Comparison of ENCODE assay signal across 25 mouse cellular contexts in genomic region chr12:109607191-109607590, GRCm38 (mm10). TPM values are rescaled to one million over a fixed set of nuclear protein-coding genes. Genes with fewer than 3 reads are reported as not detected.
DNase-seq lines count a peak whose midpoint lies in the region; ATAC-seq and TF ChIP-seq lines count a peak whose summit lies in the region.
"Had no signal": no experiment of that assay in that cellular context is flagged by ENCODE, and none has a peak within 500 bp of the region (broad histone marks: within the 10 kb centered on the region; RNA-seq: fewer than 3 reads in every experiment).

No protein-coding gene starts in this region.

- H3K4me2 ChIP-seq in forebrain, embryonic 11.5 days (ENCODE audit: low read depth, low read length, severe bottlenecking): no peak overlapping the region
- no peak overlapping the region for H3K4me2 ChIP-seq in forebrain, embryonic 13.5 days
- H3K4me2 ChIP-seq in hindbrain, embryonic 12.5 days (replicated peaks): no peak overlapping the region
- H3K4me2 ChIP-seq in hindbrain, postnatal 0 days (ENCODE audit: low read depth, low read length): no peak overlapping the region
- no peak overlapping the region for H3K4me2 ChIP-seq in stomach, postnatal 0 days (replicated peaks; ENCODE audit: low read depth)
- H3K4me2 ChIP-seq: heart, embryonic 13.5 days; liver, embryonic 15.5 days; stomach, embryonic 15.5 days had no signal

- ATAC-seq in forebrain, embryonic 11.5 days (replicated peaks; ENCODE audit: low FRiP score): no peak
- no peak for ATAC-seq in forebrain, embryonic 13.5 days
- ATAC-seq in hindbrain, embryonic 12.5 days (ENCODE audit: low FRiP score): no peak
- ATAC-seq in hindbrain, postnatal 0 days: no peak
- ATAC-seq in stomach, postnatal 0 days (ENCODE audit: low FRiP score, low TSS enrichment): no peak
- ATAC-seq: CD4-positive, CD25-positive, alpha-beta regulatory T cell, adult 4 months; forebrain, embryonic 16.5 days; Patski had no signal

- no peak overlapping the region for H3K27ac ChIP-seq in forebrain, embryonic 11.5 days (ENCODE audit: low read depth, low read length)
- no peak overlapping the region for H3K27ac ChIP-seq in forebrain, embryonic 13.5 days
- H3K27ac ChIP-seq in hindbrain, embryonic 12.5 days: 0 out of 2 replicates have a peak overlapping the region, but pooled peaks have one; percentile 9
- H3K27ac ChIP-seq in hindbrain, postnatal 0 days: no peak overlapping the region
- H3K27ac ChIP-seq in stomach, postnatal 0 days (replicated peaks): no peak overlapping the region
- H3K27ac ChIP-seq: heart, embryonic 13.5 days; liver, embryonic 15.5 days; stomach, embryonic 15.5 days had no signal

- no peak overlapping the region for H3K9ac ChIP-seq in forebrain, embryonic 11.5 days (ENCODE audit: low read length)
- no peak overlapping the region for H3K9ac ChIP-seq in forebrain, embryonic 13.5 days
- no peak overlapping the region for H3K9ac ChIP-seq in hindbrain, embryonic 12.5 days
- no peak overlapping the region for H3K9ac ChIP-seq in hindbrain, postnatal 0 days (replicated peaks; ENCODE audit: low read length)
- H3K9ac ChIP-seq in stomach, postnatal 0 days (ENCODE audit: low read length): no peak overlapping the region
- H3K9ac ChIP-seq: heart, embryonic 13.5 days; liver, embryonic 15.5 days; stomach, embryonic 15.5 days had no signal

- no peaks in the 10 kb centered on the region for H3K27me3 ChIP-seq in forebrain, embryonic 11.5 days (ENCODE audit: control insufficient read depth, insufficient read depth, low read length)
- H3K27me3 ChIP-seq in forebrain, embryonic 13.5 days: no peaks in the 10 kb centered on the region; the same call in 1 of the 2 replicates
- H3K27me3 ChIP-seq in hindbrain, embryonic 12.5 days: no peaks in the 10 kb centered on the region
- no peaks in the 10 kb centered on the region for H3K27me3 ChIP-seq in hindbrain, postnatal 0 days (ENCODE audit: insufficient read depth, low read length)
- H3K27me3 ChIP-seq in stomach, postnatal 0 days (ENCODE audit: control insufficient read depth, insufficient read depth, low read length): no peaks in the 10 kb centered on the region
- H3K27me3 ChIP-seq: liver, embryonic 15.5 days; stomach, embryonic 15.5 days had no signal

- H3K9me3 ChIP-seq in forebrain, embryonic 11.5 days (ENCODE audit: control insufficient read depth, low read length): peaks cover 13% of the 10 kb centered on the region; the same call in 1 of the 2 replicates
- H3K9me3 ChIP-seq in forebrain, embryonic 13.5 days (replicated peaks): peaks cover 18% of the 10 kb centered on the region
- peaks cover 22% of the 10 kb centered on the region; the same call in 1 of the 2 replicates for H3K9me3 ChIP-seq in hindbrain, embryonic 12.5 days (replicated peaks)
- H3K9me3 ChIP-seq in hindbrain, postnatal 0 days (ENCODE audit: low read length): no peaks in the 10 kb centered on the region
- no peaks in the 10 kb centered on the region for H3K9me3 ChIP-seq in stomach, postnatal 0 days (ENCODE audit: control insufficient read depth, low read length)
- H3K9me3 ChIP-seq: liver, embryonic 15.5 days; stomach, embryonic 15.5 days had no signal

- peaks cover 24% of the 10 kb centered on the region for H3K36me3 ChIP-seq in forebrain, embryonic 11.5 days (ENCODE audit: control insufficient read depth, insufficient read depth, low read length)
- H3K36me3 ChIP-seq in forebrain, embryonic 13.5 days (ENCODE audit: poor library complexity, severe bottlenecking): peaks cover 70% of the 10 kb centered on the region
- peaks cover 55% of the 10 kb centered on the region for H3K36me3 ChIP-seq in hindbrain, embryonic 12.5 days
- H3K36me3 ChIP-seq in hindbrain, postnatal 0 days (ENCODE audit: insufficient read depth, low read length): peaks cover 13% of the 10 kb centered on the region; the same call in 1 of the 2 replicates
- H3K36me3 ChIP-seq in stomach, postnatal 0 days (ENCODE audit: control insufficient read depth, insufficient read depth, low read length): peaks cover 3% of the 10 kb centered on the region; the same call in 1 of the 2 replicates
- H3K36me3 ChIP-seq: liver, embryonic 15.5 days had no signal

- TF ChIP-seq EP300 in stomach, postnatal 0 days (optimal IDR thresholded peaks at IDR 0.05): no peak

- WGBS in forebrain, embryonic 11.5 days: 35% methylated on average over 9 of the region's 9 CpGs
- WGBS in forebrain, embryonic 13.5 days: 44% methylated on average over 9 of the region's 9 CpGs
- 44% methylated on average over 9 of the region's 9 CpGs for WGBS in hindbrain, embryonic 12.5 days
- 43% methylated on average over 9 of the region's 9 CpGs for WGBS in hindbrain, postnatal 0 days
- 88% methylated on average over 9 of the region's 9 CpGs for WGBS in stomach, postnatal 0 days

- peak; percentile 51 for DNase-seq in forebrain, embryonic 11.5 days (ENCODE audit: low spot score)
- no peak for DNase-seq in hindbrain, postnatal 0 days (ENCODE audit: low spot score)
- peak; percentile 34 for DNase-seq in testis, postnatal 10 days (ENCODE audit: low spot score)
- no peak for DNase-seq in testis, postnatal 14 days (ENCODE audit: low spot score)
- DNase-seq in stomach, postnatal 0 days (ENCODE audit: low spot score): peak; percentile 7
- no peak for DNase-seq in layer of hippocampus, adult 11-12 months (ENCODE audit: low spot score)
- DNase-seq: cerebellum, adult 9-11 months; heart, postnatal 36 days; kidney, adult 8-10 months; kidney, postnatal 14 days; left cerebral cortex, postnatal 4 days; lung, postnatal 10 days; right cerebral cortex, postnatal 14 days; thymus, postnatal 14 days had no signal

- peaks cover 23% of the 10 kb centered on the region; the same call in 1 of the 2 replicates for H3K4me1 ChIP-seq in forebrain, embryonic 11.5 days (replicated peaks; ENCODE audit: control insufficient read depth, insufficient read depth, low read length)
- H3K4me1 ChIP-seq in forebrain, embryonic 13.5 days: peaks cover 27% of the 10 kb centered on the region
- H3K4me1 ChIP-seq in hindbrain, embryonic 12.5 days: peaks cover 38% of the 10 kb centered on the region
- no peaks in the 10 kb centered on the region for H3K4me1 ChIP-seq in hindbrain, postnatal 0 days (ENCODE audit: insufficient read depth, low read length)
- no peaks in the 10 kb centered on the region for H3K4me1 ChIP-seq in stomach, postnatal 0 days (replicated peaks; ENCODE audit: control insufficient read depth, insufficient read depth)

- no peak for TF ChIP-seq CTCF in hindbrain, postnatal 0 days (IDR thresholded peaks at IDR 0.05; ENCODE audit: low read depth)
- no peak for TF ChIP-seq CTCF in stomach, postnatal 0 days (IDR thresholded peaks at IDR 0.05; ENCODE audit: low read depth)

- H3K4me3 ChIP-seq in forebrain, embryonic 11.5 days (ENCODE audit: low read depth, low read length): no peak overlapping the region
- no peak overlapping the region for H3K4me3 ChIP-seq in forebrain, embryonic 13.5 days
- H3K4me3 ChIP-seq in hindbrain, embryonic 12.5 days: no peak overlapping the region
- H3K4me3 ChIP-seq in hindbrain, postnatal 0 days (ENCODE audit: low read length): no peak overlapping the region
- no peak overlapping the region for H3K4me3 ChIP-seq in stomach, postnatal 0 days (ENCODE audit: low read depth, low read length)
- H3K4me3 ChIP-seq: heart, embryonic 13.5 days; liver, embryonic 15.5 days; stomach, embryonic 15.5 days had no signal

RNA-seq across cellular contexts. Expression of gene Rtl1, which starts 7.1 kb away (rescaled TPM):
- 0.97 and 1.2 TPM in 2 replicates for polyA plus RNA-seq in forebrain, embryonic 11.5 days (2014; fragmentation: Nextera tagmentation; extraction: Ambion mirVana)
- polyA plus RNA-seq in forebrain, embryonic 13.5 days (2015; fragmentation: Nextera tagmentation; extraction: Ambion mirVana): 0.99 and 1.5 TPM in 2 replicates
- polyA plus RNA-seq in hindbrain, embryonic 12.5 days (2016; fragmentation: Nextera tagmentation; extraction: Ambion mirVana): 1.5 and 1.6 TPM in 2 replicates
- 1.4 and 1.9 TPM in 2 replicates for total RNA-seq in hindbrain, postnatal 0 days (2014; rRNA removed)
- polyA plus RNA-seq in hindbrain, postnatal 0 days (2015; fragmentation: Nextera tagmentation; extraction: Ambion mirVana): 0.81 and 1.3 TPM in 2 replicates
- 0.33 and 0.35 TPM in 2 replicates for polyA plus RNA-seq in stomach, postnatal 0 days (2015; fragmentation: Nextera tagmentation; extraction: Ambion mirVana)
- total RNA-seq: megakaryocyte progenitor cell, adult 5-6 weeks had no signal
- polyA plus RNA-seq: CD4-positive, CD25-positive, alpha-beta regulatory T cell, adult 4 months; gonadal fat pad, adult 2 months; Patski; spleen, adult 2 months had no signal

Comparison
In these comparisons a context has a peak if more than half of its experiments do, and no peak if none do; other contexts are left out.
1. DNase-seq: peak in forebrain, embryonic 11.5 days (single experiment), testis, postnatal 10 days (single experiment) and stomach, postnatal 0 days (single experiment); none in hindbrain, postnatal 0 days (single experiment), testis, postnatal 14 days (single experiment) and layer of hippocampus, adult 11-12 months (single experiment).